Mouse (Mus musculus): Measurements from ENCODE around the gene Carm1.

GRCm38 (mm10) chr9:21546789-21547074 is at the start of gene Carm1:
- TF ChIP-seq CTCF (conservative IDR thresholded peaks at IDR 0.05; ENCODE audit: insufficient read depth, insufficient read length, low read depth, low read length) (no peak), POLR2A (IDR thresholded peaks at IDR 0.05; ENCODE audit: low read depth, low read length) (no peak)
